Mouse (Mus musculus): ENCODE data around the gene Prkaa2. TPM values are rescaled to one million over a fixed set of nuclear protein-coding genes. Genes with fewer than 3 reads are reported as not detected.

Prkaa2 gene
- polyA plus RNA-seq, 1 experiment from 2014 or later, result 0.99 TPM

- Histone ChIP-seq H3K36me3 (ENCODE audit: control insufficient read depth, insufficient read depth, low read length) (no peaks in the 10 kb centered on the region), H3K27me3 (replicated peaks; ENCODE audit: control insufficient read depth, insufficient read depth, low read length) (peaks cover 26% of the 10 kb centered on the region), H3K4me3 (ENCODE audit: low read depth, low read length) (no peak overlapping the region), H3K4me1 (replicated peaks; ENCODE audit: control insufficient read depth, insufficient read depth, low read length) (no peaks in the 10 kb centered on the region; the same call in 1 of the 2 replicates), H3K4me2 (no peak overlapping the region), H3K27ac (ENCODE audit: low read depth, low read length) (no peak overlapping the region), H3K9me3 (ENCODE audit: control insufficient read depth, low read length) (no peaks in the 10 kb centered on the region), H3K9ac (ENCODE audit: low read depth, low read length) (no peak overlapping the region)
- ATAC-seq (replicated peaks; ENCODE audit: low FRiP score) (no peak), DNase-seq (ENCODE audit: low spot score) (no peak)
- WGBS, result 79% methylated on average over 5 of the region's 5 CpGs
These were observed 3.4 kb upstream of the Prkaa2 start for GRCm38 (mm10) chr4:105113042-105113441.

- no peaks in the 10 kb centered on the region; the same call in 1 of the 2 replicates for H3K4me1 ChIP-seq (replicated peaks; ENCODE audit: control insufficient read depth, insufficient read depth, low read length)
- H3K27ac ChIP-seq (ENCODE audit: low read depth, low read length), result no peak overlapping the region
- ATAC-seq (replicated peaks; ENCODE audit: low FRiP score) (no peak), DNase-seq (ENCODE audit: low spot score) (no peak)
- H3K9ac ChIP-seq (ENCODE audit: low read depth, low read length), result no peak overlapping the region
- H3K36me3 ChIP-seq (ENCODE audit: control insufficient read depth, insufficient read depth, low read length), result no peaks in the 10 kb centered on the region
- 81% methylated on average over 11 of the region's 11 CpGs for whole genome bisulfite sequencing
- no peaks in the 10 kb centered on the region for H3K9me3 ChIP-seq (ENCODE audit: control insufficient read depth, low read length)
- no peak overlapping the region for H3K4me2 ChIP-seq
- peaks cover 32% of the 10 kb centered on the region for H3K27me3 ChIP-seq (replicated peaks; ENCODE audit: control insufficient read depth, insufficient read depth, low read length)
- H3K4me3 ChIP-seq (ENCODE audit: low read depth, low read length), result no peak overlapping the region
These were observed 2.1 kb upstream of the Prkaa2 start for GRCm38 (mm10) chr4:105111770-105112169.

GRCm38 (mm10) chr4:105110684-105111035 lies 970 bp upstream of the Prkaa2 start:
- H3K9ac ChIP-seq (ENCODE audit: low read depth, low read length), result no peak overlapping the region
- DNase-seq (ENCODE audit: low spot score) (no peak), ATAC-seq (replicated peaks; ENCODE audit: low FRiP score) (no peak)
- H3K36me3 ChIP-seq (ENCODE audit: control insufficient read depth, insufficient read depth, low read length), result no peaks in the 10 kb centered on the region
- no peak overlapping the region for H3K27ac ChIP-seq (ENCODE audit: low read depth, low read length)
- no peaks in the 10 kb centered on the region; the same call in 1 of the 2 replicates for H3K4me1 ChIP-seq (replicated peaks; ENCODE audit: control insufficient read depth, insufficient read depth, low read length)
- 48% methylated on average over 4 of the region's 4 CpGs for WGBS
- no peaks in the 10 kb centered on the region for H3K9me3 ChIP-seq (ENCODE audit: control insufficient read depth, low read length)
- H3K4me3 ChIP-seq (ENCODE audit: low read depth, low read length), result no peak overlapping the region
- peak overlapping the region; percentile 89; the same call in 1 of the 2 replicates for H3K4me2 ChIP-seq
- H3K27me3 ChIP-seq (replicated peaks; ENCODE audit: control insufficient read depth, insufficient read depth, low read length), result peaks cover 32% of the 10 kb centered on the region

GRCm38 (mm10) chr4:105109990-105110683 lies 447 bp upstream of the Prkaa2 start:
- Histone ChIP-seq H3K36me3 (ENCODE audit: control insufficient read depth, insufficient read depth, low read length) (no peaks in the 10 kb centered on the region), H3K4me1 (replicated peaks; ENCODE audit: control insufficient read depth, insufficient read depth, low read length) (no peaks in the 10 kb centered on the region; the same call in 1 of the 2 replicates), H3K9ac (ENCODE audit: low read depth, low read length) (peak overlapping the region; percentile 47), H3K27ac (ENCODE audit: low read depth, low read length) (no peak overlapping the region), H3K9me3 (ENCODE audit: control insufficient read depth, low read length) (no peaks in the 10 kb centered on the region), H3K4me2 (peak overlapping the region; percentile 89), H3K27me3 (replicated peaks; ENCODE audit: control insufficient read depth, insufficient read depth, low read length) (peaks cover 32% of the 10 kb centered on the region), H3K4me3 (ENCODE audit: low read depth, low read length) (peak overlapping the region; percentile 66)
- ATAC-seq (replicated peaks; ENCODE audit: low FRiP score) (peak; percentile 58; the same call in 1 of the 2 replicates), DNase-seq (ENCODE audit: low spot score) (peak; percentile 34)
- 4% methylated on average over 24 of the region's 24 CpGs for WGBS

- no peaks in the 10 kb centered on the region for H3K9me3 ChIP-seq (ENCODE audit: control insufficient read depth, low read length)
- no peak for ATAC-seq (replicated peaks; ENCODE audit: low FRiP score)
- H3K9ac ChIP-seq (ENCODE audit: low read depth, low read length), result no peak overlapping the region
- H3K27me3 ChIP-seq (replicated peaks; ENCODE audit: control insufficient read depth, insufficient read depth, low read length), result peaks cover 32% of the 10 kb centered on the region
- WGBS, result 25% methylated on average over 5 of the region's 5 CpGs
- H3K27ac ChIP-seq (ENCODE audit: low read depth, low read length), result no peak overlapping the region
- no peaks in the 10 kb centered on the region; the same call in 1 of the 2 replicates for H3K4me1 ChIP-seq (replicated peaks; ENCODE audit: control insufficient read depth, insufficient read depth, low read length)
- H3K4me3 ChIP-seq (ENCODE audit: low read depth, low read length), result peak overlapping the region; percentile 66
- peak overlapping the region; percentile 89 for H3K4me2 ChIP-seq
- peak; percentile 34 for DNase-seq (ENCODE audit: low spot score)
- H3K36me3 ChIP-seq (ENCODE audit: control insufficient read depth, insufficient read depth, low read length), result no peaks in the 10 kb centered on the region
These were observed 970 bp downstream of the Prkaa2 start for GRCm38 (mm10) chr4:105108641-105109198.

- no peak for DNase-seq (ENCODE audit: low spot score)
- no peaks in the 10 kb centered on the region for H3K9me3 ChIP-seq (ENCODE audit: control insufficient read depth, low read length)
- H3K27ac ChIP-seq (ENCODE audit: low read depth, low read length), result no peak overlapping the region
- WGBS, result 65% methylated on average over 12 of the region's 12 CpGs
- H3K27me3 ChIP-seq (replicated peaks; ENCODE audit: control insufficient read depth, insufficient read depth, low read length), result peaks cover 32% of the 10 kb centered on the region
- H3K9ac ChIP-seq (ENCODE audit: low read depth, low read length), result no peak overlapping the region
- H3K4me1 ChIP-seq (replicated peaks; ENCODE audit: control insufficient read depth, insufficient read depth, low read length), result no peaks in the 10 kb centered on the region; the same call in 1 of the 2 replicates
- H3K4me2 ChIP-seq, result no peak overlapping the region
- no peak for ATAC-seq (replicated peaks; ENCODE audit: low FRiP score)
- H3K4me3 ChIP-seq (ENCODE audit: low read depth, low read length), result no peak overlapping the region
- H3K36me3 ChIP-seq (ENCODE audit: control insufficient read depth, insufficient read depth, low read length), result no peaks in the 10 kb centered on the region
These were observed 1.6 kb downstream of the Prkaa2 start for GRCm38 (mm10) chr4:105107943-105108640.

- Histone ChIP-seq H3K9ac (ENCODE audit: low read depth, low read length) (no peak overlapping the region), H3K4me3 (ENCODE audit: low read depth, low read length) (no peak overlapping the region), H3K4me1 (replicated peaks; ENCODE audit: control insufficient read depth, insufficient read depth, low read length) (no peaks in the 10 kb centered on the region; the same call in 1 of the 2 replicates), H3K36me3 (ENCODE audit: control insufficient read depth, insufficient read depth, low read length) (no peaks in the 10 kb centered on the region), H3K27ac (ENCODE audit: low read depth, low read length) (no peak overlapping the region), H3K4me2 (no peak overlapping the region), H3K9me3 (ENCODE audit: control insufficient read depth, low read length) (no peaks in the 10 kb centered on the region), H3K27me3 (replicated peaks; ENCODE audit: control insufficient read depth, insufficient read depth, low read length) (peaks cover 16% of the 10 kb centered on the region)
- no peak for DNase-seq (ENCODE audit: low spot score)
- 61% methylated on average over 6 of the region's 6 CpGs for WGBS
- no peak for ATAC-seq (replicated peaks; ENCODE audit: low FRiP score)
These were observed 5.4 kb downstream of the Prkaa2 start for GRCm38 (mm10) chr4:105104099-105104872.

- Histone ChIP-seq H3K9me3 (ENCODE audit: control insufficient read depth, low read length) (no peaks in the 10 kb centered on the region), H3K4me1 (replicated peaks; ENCODE audit: control insufficient read depth, insufficient read depth, low read length) (no peaks in the 10 kb centered on the region), H3K27ac (ENCODE audit: low read depth, low read length) (no peak overlapping the region), H3K4me3 (ENCODE audit: low read depth, low read length) (no peak overlapping the region), H3K36me3 (ENCODE audit: control insufficient read depth, insufficient read depth, low read length) (no peaks in the 10 kb centered on the region), H3K9ac (ENCODE audit: low read depth, low read length) (no peak overlapping the region), H3K27me3 (replicated peaks; ENCODE audit: control insufficient read depth, insufficient read depth, low read length) (no peaks in the 10 kb centered on the region), H3K4me2 (no peak overlapping the region)
- no peak for ATAC-seq (replicated peaks; ENCODE audit: low FRiP score)
- DNase-seq (ENCODE audit: low spot score), result no peak
- WGBS, result 63% methylated on average over 4 of the region's 4 CpGs
These were observed 8.4 kb downstream of the Prkaa2 start for GRCm38 (mm10) chr4:105101337-105101688.
